In the genomic region with DNA sequence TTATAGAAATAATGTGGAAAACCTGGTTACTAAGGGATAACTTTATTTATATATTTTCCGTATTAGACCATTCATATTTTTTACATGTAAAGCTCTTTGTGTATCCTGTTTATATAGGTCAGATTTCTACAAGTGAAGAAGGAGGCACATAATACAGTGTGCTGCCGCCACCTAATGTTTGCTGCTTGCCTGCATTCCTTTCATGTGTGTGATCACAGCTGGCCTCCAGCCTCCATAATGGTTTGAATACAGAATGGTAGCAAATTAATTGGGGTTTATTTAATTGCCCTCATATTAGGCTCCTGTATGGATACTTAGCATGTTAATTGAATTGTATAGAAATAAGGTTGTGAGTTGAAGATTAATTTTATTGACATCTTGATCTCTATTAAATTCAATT, we compare ENCODE assay signal across 9 mouse cellular contexts.
DNase-seq lines count a peak whose midpoint lies in the region; TF ChIP-seq lines count a peak whose summit lies in the region.
"Had no signal": no experiment of that assay in that cellular context is flagged by ENCODE, and none has a peak within 500 bp of the region (broad histone marks: within the 10 kb centered on the region; RNA-seq: fewer than 3 reads in every experiment).

No protein-coding gene starts in this region.

- H3K4me3 ChIP-seq in layer of hippocampus, adult 2 months: no peak overlapping the region
- H3K4me3 ChIP-seq: embryonic facial prominence, embryonic 12.5 days; limb, embryonic 15.5 days had no signal

- no peak overlapping the region for H3K27ac ChIP-seq in layer of hippocampus, adult 2 months
- H3K27ac ChIP-seq: embryonic facial prominence, embryonic 12.5 days had no signal

- TF ChIP-seq CTCF in layer of hippocampus, adult 2 months (conservative IDR thresholded peaks at IDR 0.05): peak; percentile 79

- DNase-seq in layer of hippocampus, adult 2 months (ENCODE audit: low spot score in 2 of 2): peak in 1 of 2 experiments; percentile 32
- DNase-seq in layer of hippocampus, postnatal 10 days (ENCODE audit: low spot score in 2 of 2): no peak
- DNase-seq in NIH3T3 (ENCODE audit: low read depth): peak; percentile 64
- peak; percentile 49 for DNase-seq in cerebellum, adult 9-11 months
- DNase-seq in kidney, postnatal 36 days: peak; percentile 48 to 71
- DNase-seq in thymus, postnatal 36 days: peak; percentile 56 to 57
- no peak for DNase-seq in urinary bladder, postnatal 4 days (ENCODE audit: low spot score in 2 of 2)

Comparison
In these comparisons a context has a peak if more than half of its experiments do, and no peak if none do; other contexts are left out.
1. DNase-seq: peak in NIH3T3 (single experiment), cerebellum, adult 9-11 months (single experiment), kidney, postnatal 36 days (2 of 2) and thymus, postnatal 36 days (2 of 2); none in layer of hippocampus, postnatal 10 days (0 of 2) and urinary bladder, postnatal 4 days (0 of 2).